Mouse (Mus musculus): ENCODE measurements around the gene Rnaseh2b. TPM values are rescaled to one million over a fixed set of nuclear protein-coding genes. Genes with fewer than 3 reads are reported as not detected.
A peak's percentile ranks its signal among the peaks of the same experiment; 100 is the strongest.

Gene Rnaseh2b
- polyA plus RNA-seq, 1 experiment: not detected

DNA sequence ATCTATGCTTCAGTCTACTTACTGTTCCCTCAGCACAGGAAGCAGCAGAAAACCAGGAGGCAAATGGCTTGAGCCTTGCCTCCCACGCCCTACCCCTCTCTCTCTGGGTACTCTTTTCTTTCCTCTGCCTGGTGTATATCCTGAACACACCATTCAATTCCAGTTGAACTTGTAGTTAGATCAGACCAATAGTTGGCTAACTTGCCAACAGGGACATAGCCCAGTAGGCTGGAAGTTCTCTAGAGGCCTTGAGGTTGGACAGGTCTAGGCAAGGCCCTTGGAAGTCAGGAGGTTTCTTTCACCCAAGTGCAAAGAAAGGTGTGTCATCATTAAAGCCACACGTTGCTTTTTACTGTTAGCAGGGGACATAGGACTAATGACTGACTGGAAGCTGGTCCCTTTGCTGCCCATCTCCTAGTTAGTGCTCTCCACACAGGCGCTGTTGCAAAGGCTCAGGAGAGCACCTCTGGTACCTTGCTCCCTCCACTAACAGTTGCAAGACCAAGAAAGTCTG, 91.5 kb downstream of the Rnaseh2b start:
- WGBS: 94% methylated on average over 3 of the region's 3 CpGs
- no peak for TF ChIP-seq POLR2A (IDR thresholded peaks at IDR 0.05; ENCODE audit: insufficient read depth, low read depth, low read length)
- TF ChIP-seq CTCF (IDR thresholded peaks at IDR 0.05; ENCODE audit: insufficient read depth, low read depth, low read length): no peak
- H3K27ac ChIP-seq (ENCODE audit: insufficient read depth, low read depth, low read length): no peak overlapping the region
- H3K4me3 ChIP-seq (ENCODE audit: insufficient read depth, low read depth, low read length): no peak overlapping the region
- H3K4me1 ChIP-seq (ENCODE audit: control insufficient read depth, insufficient read depth, low read length): no peaks in the 10 kb centered on the region

DNA sequence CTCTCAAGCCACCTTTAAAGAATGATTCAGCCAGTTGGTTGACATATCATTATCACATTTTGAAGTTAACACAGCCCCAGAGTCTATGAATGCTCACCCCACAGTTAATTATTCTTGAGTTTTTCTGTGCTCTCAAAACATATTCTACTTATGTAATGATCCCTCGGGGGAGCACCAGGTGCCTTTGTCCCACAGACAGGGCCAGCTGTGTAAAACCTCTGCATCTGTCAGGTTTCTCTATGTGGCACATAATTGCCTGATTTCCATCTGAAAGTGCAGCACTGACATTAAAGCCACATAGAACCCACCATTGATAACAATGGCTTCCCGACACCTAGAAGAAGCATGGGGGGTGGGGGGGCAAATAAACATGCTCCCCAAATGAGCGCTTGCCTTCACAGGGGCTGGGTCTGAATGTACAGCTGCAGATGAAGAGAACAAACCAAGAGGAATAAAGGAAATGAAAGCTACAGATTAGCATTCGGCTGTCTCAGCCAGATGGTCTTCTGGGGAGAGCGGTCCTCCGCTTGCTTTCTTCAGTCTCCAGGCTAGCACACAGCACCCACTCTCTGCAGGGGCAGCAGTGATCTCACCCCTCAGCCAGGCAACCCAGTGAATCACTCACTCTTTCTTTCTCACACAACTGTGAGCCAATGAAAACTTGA, 96.8 kb downstream of the Rnaseh2b start:
- no peak for TF ChIP-seq POLR2A (IDR thresholded peaks at IDR 0.05; ENCODE audit: insufficient read depth, low read depth, low read length)
- TF ChIP-seq CTCF (IDR thresholded peaks at IDR 0.05; ENCODE audit: insufficient read depth, low read depth, low read length): no peak
- peak overlapping the region; percentile 22 for H3K4me3 ChIP-seq (ENCODE audit: insufficient read depth, low read depth, low read length)
- WGBS: 18% methylated on average over 6 of the region's 6 CpGs
- peaks cover 12% of the 10 kb centered on the region for H3K4me1 ChIP-seq (ENCODE audit: control insufficient read depth, insufficient read depth, low read length)
- H3K27ac ChIP-seq (ENCODE audit: insufficient read depth, low read depth, low read length): no peak overlapping the region

DNA sequence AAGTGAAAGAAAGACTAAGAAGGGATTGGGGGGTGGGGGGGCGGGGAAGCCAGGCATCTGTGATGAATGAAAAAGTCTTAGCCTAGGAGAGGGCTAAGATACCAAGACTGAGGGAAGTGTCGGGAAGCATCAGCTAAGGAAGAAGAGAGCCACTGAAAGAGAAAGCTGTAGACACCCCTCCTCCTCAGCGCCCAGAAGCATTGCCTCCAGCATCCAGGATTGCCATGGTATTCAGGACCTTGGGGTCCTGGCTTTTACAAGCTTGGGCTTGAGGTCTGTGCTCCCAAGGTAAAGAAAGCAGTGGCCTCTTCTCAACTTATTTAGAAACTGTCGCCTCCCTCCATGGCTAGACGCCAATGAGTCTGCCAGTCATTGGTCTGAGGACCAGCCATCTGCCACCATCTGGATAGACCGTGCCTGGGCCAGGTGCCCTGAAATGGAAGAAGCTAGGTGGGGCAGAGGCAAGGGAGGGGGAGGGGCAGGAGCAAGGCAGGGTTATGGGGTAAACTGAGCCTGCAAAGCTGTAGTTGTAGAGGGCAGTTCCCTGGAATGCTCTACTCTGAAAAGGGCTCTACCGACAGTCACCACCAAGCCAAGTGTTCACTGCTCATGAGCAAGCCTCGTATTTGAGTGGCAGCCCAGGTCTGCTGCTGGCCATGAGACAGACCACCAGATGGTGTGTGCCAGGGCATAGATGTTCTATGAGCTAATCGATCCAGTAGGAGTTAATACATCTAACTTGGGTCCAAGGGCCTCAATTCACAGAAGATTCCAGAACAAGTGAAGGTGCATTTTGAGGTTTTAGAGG, 97.5 kb downstream of the Rnaseh2b start:
- Histone ChIP-seq H3K27ac (ENCODE audit: insufficient read depth, low read depth, low read length) (no peak overlapping the region), H3K4me3 (ENCODE audit: insufficient read depth, low read depth, low read length) (peak overlapping the region; percentile 22; the same call in 1 of the 2 replicates), H3K4me1 (ENCODE audit: control insufficient read depth, insufficient read depth, low read length) (peaks cover 12% of the 10 kb centered on the region)
- WGBS: 32% methylated on average over 9 of the region's 9 CpGs
- TF ChIP-seq POLR2A (IDR thresholded peaks at IDR 0.05; ENCODE audit: insufficient read depth, low read depth, low read length) (no peak), CTCF (IDR thresholded peaks at IDR 0.05; ENCODE audit: insufficient read depth, low read depth, low read length) (no peak)

DNA sequence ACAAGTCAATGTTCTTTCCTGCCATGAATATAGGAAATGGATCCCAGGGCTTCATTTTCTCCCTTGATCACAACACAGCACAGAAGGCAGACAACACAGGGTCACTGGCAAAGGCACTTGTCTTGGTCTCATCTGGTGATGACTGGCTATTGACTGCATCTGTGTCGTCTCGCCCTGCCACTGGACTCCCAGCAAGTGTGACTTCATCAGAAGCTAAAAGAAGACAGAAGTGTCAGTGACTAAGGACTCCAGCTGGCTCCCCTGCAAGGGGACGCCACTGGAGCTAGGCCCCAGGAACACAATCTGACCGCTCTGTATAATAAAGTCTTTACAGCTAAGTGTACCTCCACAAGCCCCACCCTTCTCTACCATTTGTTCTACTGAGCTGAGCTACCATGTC, 100.4 kb downstream of the Rnaseh2b start:
- H3K4me1 ChIP-seq (ENCODE audit: control insufficient read depth, insufficient read depth, low read length): peaks cover 12% of the 10 kb centered on the region
- no peak for TF ChIP-seq CTCF (IDR thresholded peaks at IDR 0.05; ENCODE audit: insufficient read depth, low read depth, low read length)
- TF ChIP-seq POLR2A (IDR thresholded peaks at IDR 0.05; ENCODE audit: insufficient read depth, low read depth, low read length): no peak
- H3K27ac ChIP-seq (ENCODE audit: insufficient read depth, low read depth, low read length): no peak overlapping the region
- no peak overlapping the region for H3K4me3 ChIP-seq (ENCODE audit: insufficient read depth, low read depth, low read length)
- 76% methylated on average over 4 of the region's 4 CpGs for WGBS

DNA sequence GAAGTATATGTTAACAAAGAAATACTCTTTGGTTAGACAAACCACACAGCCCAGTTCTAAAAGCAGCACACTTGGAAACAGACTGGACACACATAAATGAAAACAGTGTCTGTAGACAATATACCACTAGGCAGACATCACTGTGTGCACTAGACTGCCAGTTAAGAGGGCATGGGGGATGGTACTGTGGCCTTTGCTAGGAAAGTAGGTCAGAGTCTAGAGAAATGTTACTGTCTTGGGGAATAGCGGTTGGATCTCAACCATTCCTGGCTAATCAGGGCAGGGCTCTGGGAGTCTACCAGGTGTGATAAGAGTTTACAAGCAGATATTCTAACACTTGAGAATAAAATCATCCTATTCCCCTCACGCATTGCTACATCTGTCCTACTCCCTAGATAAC, 103.0 kb downstream of the Rnaseh2b start:
- TF ChIP-seq CTCF (IDR thresholded peaks at IDR 0.05; ENCODE audit: insufficient read depth, low read depth, low read length) (no peak), POLR2A (IDR thresholded peaks at IDR 0.05; ENCODE audit: insufficient read depth, low read depth, low read length) (no peak)
- no peak overlapping the region for H3K27ac ChIP-seq (ENCODE audit: insufficient read depth, low read depth, low read length)
- no peak overlapping the region for H3K4me3 ChIP-seq (ENCODE audit: insufficient read depth, low read depth, low read length)
- WGBS: 86% methylated on average over 2 of the region's 2 CpGs
- H3K4me1 ChIP-seq (ENCODE audit: control insufficient read depth, insufficient read depth, low read length): peaks cover under 1% of the 10 kb centered on the region; the same call in 1 of the 2 replicates

DNA sequence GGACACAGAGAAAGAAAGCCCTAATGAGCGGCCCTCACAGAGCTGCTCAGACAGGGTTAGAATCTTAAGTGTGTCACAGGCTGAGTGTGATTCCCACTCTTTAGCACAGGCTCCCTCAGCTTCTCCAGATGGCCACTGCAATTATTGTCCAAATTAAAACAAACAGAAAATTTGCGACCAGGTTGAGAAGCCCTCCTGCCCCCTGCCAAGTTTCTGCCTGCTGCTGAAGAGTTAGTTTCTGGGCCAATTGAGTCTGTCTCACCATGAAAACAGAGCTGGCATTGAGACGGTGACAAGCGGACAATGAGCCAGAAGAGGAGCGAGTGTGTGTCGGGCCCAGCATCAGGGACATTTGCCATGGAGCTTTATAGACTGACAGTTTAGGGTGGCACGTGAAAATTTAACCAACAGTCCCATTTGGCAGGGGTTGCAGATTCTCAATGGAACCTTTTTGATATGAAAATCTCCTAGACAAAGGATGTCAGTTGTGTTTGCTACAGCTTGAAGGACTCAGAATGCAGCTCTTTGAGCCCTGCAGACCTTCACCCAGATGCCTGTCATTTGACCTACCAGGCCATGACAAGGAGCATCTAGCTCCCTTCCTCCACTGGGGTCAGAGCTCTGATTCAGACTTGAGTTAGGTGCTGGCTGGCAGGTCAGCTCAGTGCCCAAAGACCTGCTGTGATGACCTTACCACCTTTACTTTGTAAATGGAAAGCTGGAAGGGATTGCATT, 123.8 kb downstream of the Rnaseh2b start:
- Histone ChIP-seq H3K4me1 (ENCODE audit: control insufficient read depth, insufficient read depth, low read length) (peaks cover 6% of the 10 kb centered on the region; the same call in 1 of the 2 replicates), H3K4me3 (ENCODE audit: insufficient read depth, low read depth, low read length) (no peak overlapping the region), H3K27ac (ENCODE audit: insufficient read depth, low read depth, low read length) (peak overlapping the region; percentile 10; the same call in 1 of the 2 replicates)
- 63% methylated on average over 7 of the region's 7 CpGs for WGBS
- TF ChIP-seq POLR2A (IDR thresholded peaks at IDR 0.05; ENCODE audit: insufficient read depth, low read depth, low read length) (no peak), CTCF (IDR thresholded peaks at IDR 0.05; ENCODE audit: insufficient read depth, low read depth, low read length) (no peak)

DNA sequence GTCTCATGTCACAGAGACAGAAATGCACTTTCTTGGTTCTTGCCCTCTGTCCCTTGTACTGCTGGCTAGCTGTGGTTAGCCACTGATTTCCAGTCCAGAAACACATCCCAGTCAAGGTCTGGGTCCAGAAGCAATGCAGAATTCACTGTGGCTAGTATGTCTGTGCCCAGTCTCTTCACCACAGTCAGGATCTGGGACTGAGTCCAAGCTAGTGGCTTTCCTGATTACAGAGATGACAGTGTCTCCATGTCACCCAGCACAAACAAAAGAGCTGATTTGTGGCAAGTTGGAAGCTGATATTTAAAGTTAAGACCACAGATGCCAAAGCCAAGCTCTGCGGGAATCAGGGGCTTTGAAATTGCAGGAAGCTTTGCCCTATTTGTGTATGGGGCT, 124.3 kb downstream of the Rnaseh2b start:
- no peak overlapping the region for H3K4me3 ChIP-seq (ENCODE audit: insufficient read depth, low read depth, low read length)
- H3K27ac ChIP-seq (ENCODE audit: insufficient read depth, low read depth, low read length): peak overlapping the region; percentile 10; the same call in 1 of the 2 replicates
- no peak for TF ChIP-seq CTCF (IDR thresholded peaks at IDR 0.05; ENCODE audit: insufficient read depth, low read depth, low read length)
- no peak for TF ChIP-seq POLR2A (IDR thresholded peaks at IDR 0.05; ENCODE audit: insufficient read depth, low read depth, low read length)
- WGBS: 27% methylated on average over 1 of the region's 1 CpGs
- peaks cover 6% of the 10 kb centered on the region; the same call in 1 of the 2 replicates for H3K4me1 ChIP-seq (ENCODE audit: control insufficient read depth, insufficient read depth, low read length)

DNA sequence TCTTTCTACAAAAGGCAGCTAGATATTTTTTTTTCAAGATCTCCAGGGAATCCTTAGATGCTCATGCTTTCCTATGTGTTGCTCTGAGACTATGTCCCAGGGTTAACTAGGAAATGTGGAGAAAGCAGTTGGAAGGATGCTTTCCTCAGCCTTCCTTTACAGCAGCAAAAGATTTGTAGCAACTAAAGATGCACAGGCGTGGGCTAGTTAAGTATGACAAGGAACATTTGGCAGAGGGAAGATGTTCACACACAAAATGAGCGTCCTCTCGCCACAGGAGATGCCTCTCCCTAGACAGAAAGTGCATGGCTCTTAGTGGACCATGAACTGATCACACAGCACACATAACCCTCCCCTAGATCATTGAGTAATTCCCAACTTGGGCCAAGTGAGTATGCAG, 125.1 kb downstream of the Rnaseh2b start:
- 73% methylated on average over 3 of the region's 3 CpGs for WGBS
- no peak overlapping the region for H3K27ac ChIP-seq (ENCODE audit: insufficient read depth, low read depth, low read length)
- no peak overlapping the region for H3K4me3 ChIP-seq (ENCODE audit: insufficient read depth, low read depth, low read length)
- peaks cover 6% of the 10 kb centered on the region; the same call in 1 of the 2 replicates for H3K4me1 ChIP-seq (ENCODE audit: control insufficient read depth, insufficient read depth, low read length)
- no peak for TF ChIP-seq POLR2A (IDR thresholded peaks at IDR 0.05; ENCODE audit: insufficient read depth, low read depth, low read length)
